Mouse (Mus musculus) fibroblast of lung, adult 2 months (primary cell): ENCODE data around the gene B130006D01Rik.

ENCODE experiments used
- DNase-seq: peaks from one replicate; pipeline ENCODE4 v3.0.0-alpha.2; 2011; ENCODE audit warnings: low read depth

B130006D01Rik gene

GRCm38 (mm10) chr11:95771665-95772064 is 48.3 kb downstream of the B130006D01Rik start:
- DNase-seq, result no peak

- DNase-seq, result no peak
These were observed 49.9 kb downstream of the B130006D01Rik start for GRCm38 (mm10) chr11:95773264-95773663.
